Mouse (Mus musculus): ENCODE measurements around the gene Stab1.

Stab1 gene

DNA sequence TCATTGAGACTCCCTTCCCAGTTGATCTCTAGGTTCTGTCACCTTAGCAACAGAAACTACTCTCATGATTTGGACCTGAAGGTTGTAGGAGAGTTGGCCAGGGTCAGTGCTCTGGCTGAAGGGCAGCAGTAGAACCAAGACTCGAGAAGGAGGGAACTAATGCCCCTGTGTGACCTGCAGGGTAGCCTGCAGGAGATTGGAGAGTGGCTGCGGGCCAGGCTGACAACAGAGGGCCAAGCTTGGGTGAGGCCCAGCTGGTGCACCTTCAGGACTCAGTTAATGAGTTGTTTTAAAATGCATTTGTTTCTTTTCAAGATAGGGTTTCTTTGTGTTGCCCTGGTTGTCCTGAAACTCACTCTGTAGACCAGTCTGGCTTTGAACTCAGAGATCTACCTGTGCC is 3.4 kb downstream of the Stab1 start:
- peak; percentile 48 for DNase-seq (ENCODE audit: low read depth, low spot score)

GRCm38 (mm10) chr14:31164067-31164466 is 4.4 kb downstream of the Stab1 start:
- DNase-seq (ENCODE audit: low read depth, low spot score) = peak; percentile 88

DNA sequence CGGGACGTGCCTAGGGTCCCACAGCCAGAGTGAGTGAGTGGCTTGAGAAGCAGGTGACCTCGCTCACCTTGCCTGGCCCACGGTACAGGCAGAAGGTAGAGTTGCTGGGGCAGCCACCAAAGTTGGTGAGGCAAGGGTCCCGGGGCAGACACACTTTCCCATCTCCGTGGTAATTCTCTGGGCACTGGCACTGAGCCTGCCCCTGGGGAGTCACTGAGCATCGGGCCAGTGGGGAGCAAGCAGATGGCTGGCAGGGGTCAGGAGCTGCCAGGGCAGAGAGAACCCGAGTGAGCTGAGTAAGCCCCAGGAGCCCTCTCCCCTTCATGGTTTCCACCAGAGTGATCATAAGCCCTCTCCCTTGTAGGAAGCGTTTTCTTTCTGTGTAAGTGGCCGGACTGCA is 6.8 kb downstream of the Stab1 start:
- DNase-seq (ENCODE audit: low read depth, low spot score) = no peak

- DNase-seq (ENCODE audit: low read depth, low spot score) = no peak
Observed at GRCm38 (mm10) chr14:31161191-31161590, 7.2 kb downstream of the Stab1 start.

DNA sequence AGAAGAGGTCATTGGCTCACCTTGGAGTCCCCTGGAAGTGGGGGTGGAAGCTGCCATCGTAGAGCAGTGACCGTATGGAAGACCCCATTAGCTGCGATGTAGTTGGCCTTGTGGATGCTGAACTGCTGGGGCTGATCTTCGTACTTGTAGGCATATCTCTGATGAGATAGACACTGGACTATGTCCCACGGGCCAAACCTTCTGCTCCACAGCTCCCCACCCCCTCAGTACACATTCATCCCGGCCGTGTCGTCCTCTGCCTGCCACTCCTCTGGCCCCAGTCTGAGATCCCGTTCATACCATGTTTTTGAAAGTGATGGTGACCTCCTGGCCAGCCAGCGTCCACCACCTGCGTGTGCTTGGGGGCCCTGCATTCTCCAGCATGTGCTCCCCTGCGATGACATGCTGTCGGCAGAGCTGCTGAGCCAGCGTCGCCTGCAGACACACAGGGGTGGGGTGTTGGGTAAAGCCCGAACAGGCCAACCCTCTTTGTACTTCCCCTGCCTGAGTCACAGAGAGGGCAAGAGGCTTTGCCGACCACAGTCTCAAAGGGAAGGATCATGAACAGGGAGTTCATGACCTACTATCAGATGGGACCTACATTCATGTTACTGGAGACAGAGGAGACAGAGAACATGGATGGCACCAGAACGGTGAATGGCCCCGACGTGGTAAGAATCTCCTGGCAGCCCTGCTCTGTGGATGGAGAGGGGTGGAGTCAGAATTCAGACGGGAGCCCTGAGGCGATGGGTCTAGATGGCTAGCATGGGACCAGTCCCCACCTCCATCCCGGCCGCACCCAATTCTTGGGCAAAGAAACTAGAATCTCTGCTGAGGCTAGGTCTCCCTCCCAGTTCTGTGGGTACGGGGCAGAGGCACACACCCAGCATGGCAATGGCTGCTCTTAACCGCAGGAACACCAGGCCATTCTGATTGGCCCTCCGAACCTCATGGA is 8.0 kb downstream of the Stab1 start:
- no peak for DNase-seq (ENCODE audit: low read depth, low spot score)

DNA sequence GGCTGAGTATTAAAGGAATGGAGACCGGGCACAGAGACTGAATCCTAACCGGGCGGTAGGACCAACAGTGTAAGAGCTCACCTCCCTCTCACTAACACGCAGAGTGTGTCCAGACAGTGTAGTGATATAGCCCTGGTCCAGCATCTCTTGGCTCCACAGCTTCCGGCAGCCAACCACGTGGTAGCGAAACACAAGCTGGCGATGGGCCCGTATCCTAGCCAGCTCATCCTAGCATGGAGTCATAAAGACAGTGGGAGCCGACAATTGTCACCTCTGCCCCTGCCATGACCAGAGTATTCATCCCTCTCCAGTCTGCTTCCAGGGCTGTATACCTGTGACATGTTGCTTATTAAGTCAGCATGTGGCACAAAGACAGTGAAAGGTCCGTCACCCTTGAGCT is 22.7 kb downstream of the Stab1 start:
- DNase-seq (ENCODE audit: low read depth, low spot score) = no peak

- no peak for DNase-seq (ENCODE audit: low read depth, low spot score)
Observed at GRCm38 (mm10) chr14:31141011-31141410, 27.4 kb downstream of the Stab1 start.

- no peak for DNase-seq (ENCODE audit: low read depth, low spot score)
Observed at GRCm38 (mm10) chr14:31140141-31140540, 28.3 kb downstream of the Stab1 start.

GRCm38 (mm10) chr14:31139666-31140065 is 28.8 kb downstream of the Stab1 start:
- no peak for DNase-seq (ENCODE audit: low read depth, low spot score)

DNA sequence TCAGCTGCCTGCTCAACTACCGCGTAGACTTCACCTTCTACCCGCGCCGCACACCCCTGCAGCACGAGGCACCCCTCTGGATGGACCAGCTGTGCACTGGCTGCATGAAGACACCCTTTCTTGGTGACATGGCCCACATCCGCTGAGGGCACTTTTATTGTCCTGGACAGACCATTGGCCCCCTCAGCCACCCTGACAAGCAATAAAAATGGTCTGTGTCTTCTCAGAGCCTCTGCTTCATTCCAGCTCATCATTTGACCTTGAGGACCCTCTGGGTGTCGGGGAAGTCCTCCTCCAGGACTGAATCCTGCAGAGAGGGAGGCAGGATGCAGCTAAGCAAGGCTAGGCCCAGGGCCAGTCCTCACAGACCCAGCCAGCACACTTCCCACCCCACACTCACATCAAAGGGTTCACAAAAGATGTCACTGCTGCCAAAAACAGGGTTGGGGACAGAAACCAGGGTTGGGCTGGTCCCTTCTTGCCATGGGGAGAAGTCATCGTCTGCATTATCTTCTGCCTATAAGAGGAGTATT is 29.5 kb downstream of the Stab1 start:
- no peak for DNase-seq (ENCODE audit: low read depth, low spot score)

DNA sequence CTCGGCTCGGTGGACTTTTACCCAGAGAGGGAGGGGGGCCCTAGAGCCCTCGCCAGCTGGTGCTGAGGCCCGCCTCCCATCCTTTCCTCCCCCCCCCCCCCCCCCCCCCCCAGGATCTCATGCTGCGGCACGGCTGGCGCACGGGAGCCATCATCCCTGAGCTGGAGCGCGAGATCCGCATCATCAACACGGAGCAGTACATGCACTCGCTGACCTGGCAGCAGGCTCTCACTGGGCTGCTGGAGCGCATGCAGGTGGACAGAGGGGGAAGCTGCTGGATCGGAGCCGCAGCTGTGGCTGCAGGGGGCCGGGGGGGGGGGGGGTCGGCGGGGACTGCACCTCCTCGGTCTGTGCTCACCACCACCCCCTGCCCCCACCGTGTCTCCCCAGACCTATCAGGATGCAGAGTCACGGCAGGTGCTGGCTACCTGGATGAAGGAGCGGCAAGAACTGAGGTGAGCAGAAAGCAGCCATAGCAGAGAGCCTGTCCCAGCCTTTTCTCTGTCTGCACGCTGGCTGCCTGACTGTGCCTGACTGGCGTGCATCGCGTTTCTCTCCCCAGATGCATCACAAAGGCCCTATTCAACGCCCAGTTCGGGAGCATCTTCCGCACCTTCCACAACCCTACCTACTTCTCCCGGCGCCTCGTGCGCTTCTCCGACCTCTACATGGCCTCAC is 30.1 kb downstream of the Stab1 start:
- no peak for DNase-seq (ENCODE audit: low read depth, low spot score)

- no peak for DNase-seq (ENCODE audit: low read depth, low spot score)
Observed at GRCm38 (mm10) chr14:31137791-31138190, 30.6 kb downstream of the Stab1 start.

DNA sequence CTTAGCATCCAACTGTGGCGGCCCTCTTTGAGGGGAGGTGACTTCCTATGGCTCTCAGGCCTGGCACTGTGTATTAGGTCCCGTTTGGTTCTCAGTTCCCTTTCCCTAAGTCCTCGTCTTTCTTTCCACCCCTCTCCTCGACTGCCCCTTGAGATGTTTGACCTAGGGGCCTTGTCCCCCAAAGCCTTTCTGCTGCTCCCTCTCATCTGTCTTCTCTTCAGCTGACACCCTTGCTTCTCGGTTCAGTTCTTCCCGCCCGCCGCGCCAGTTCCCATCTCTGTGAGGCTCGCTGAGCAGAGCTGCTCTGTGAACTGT is 31.2 kb downstream of the Stab1 start:
- DNase-seq (ENCODE audit: low read depth, low spot score) = no peak

DNA sequence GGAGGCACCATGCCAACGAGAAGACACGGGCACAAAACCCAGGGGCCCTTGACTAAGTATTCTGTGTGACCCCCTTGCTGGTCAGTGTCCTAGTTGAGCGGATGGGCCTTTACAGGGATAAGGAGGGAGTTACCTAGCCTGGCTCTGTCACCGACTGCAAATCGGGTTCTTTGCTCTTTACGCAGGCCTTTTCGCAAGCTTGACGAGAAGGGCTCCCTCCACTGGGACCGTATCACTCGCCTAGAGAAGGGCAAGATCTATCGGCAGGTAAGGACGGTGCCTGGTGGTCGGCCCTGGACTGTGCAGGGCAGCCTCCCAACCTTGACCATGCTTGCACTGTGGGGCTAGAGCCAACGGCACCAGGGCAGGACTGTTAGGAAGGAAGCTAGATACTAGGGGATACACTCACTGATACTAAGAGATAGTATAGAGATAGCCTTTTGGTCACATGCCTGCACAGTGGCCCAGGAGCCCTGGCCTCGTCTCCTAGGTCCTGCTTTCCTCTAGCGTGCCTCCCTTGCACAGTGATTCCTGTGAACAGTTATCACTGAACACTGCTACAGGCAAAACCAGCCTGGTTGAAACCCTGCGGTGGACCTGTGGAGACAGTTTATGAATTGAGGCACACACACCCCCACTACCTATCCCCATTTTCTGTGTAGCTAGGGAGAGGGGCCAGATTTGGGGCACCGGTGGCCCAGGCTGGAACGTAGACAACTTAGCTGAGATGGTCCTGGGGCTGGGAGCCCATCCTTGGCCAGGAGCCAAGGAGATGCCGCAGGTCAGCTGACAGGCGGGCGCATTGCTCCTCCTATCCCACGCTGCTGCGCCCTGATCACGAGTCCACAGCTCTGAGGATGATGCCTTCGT is 31.8 kb downstream of the Stab1 start:
- DNase-seq (ENCODE audit: low read depth, low spot score) = no peak

DNA sequence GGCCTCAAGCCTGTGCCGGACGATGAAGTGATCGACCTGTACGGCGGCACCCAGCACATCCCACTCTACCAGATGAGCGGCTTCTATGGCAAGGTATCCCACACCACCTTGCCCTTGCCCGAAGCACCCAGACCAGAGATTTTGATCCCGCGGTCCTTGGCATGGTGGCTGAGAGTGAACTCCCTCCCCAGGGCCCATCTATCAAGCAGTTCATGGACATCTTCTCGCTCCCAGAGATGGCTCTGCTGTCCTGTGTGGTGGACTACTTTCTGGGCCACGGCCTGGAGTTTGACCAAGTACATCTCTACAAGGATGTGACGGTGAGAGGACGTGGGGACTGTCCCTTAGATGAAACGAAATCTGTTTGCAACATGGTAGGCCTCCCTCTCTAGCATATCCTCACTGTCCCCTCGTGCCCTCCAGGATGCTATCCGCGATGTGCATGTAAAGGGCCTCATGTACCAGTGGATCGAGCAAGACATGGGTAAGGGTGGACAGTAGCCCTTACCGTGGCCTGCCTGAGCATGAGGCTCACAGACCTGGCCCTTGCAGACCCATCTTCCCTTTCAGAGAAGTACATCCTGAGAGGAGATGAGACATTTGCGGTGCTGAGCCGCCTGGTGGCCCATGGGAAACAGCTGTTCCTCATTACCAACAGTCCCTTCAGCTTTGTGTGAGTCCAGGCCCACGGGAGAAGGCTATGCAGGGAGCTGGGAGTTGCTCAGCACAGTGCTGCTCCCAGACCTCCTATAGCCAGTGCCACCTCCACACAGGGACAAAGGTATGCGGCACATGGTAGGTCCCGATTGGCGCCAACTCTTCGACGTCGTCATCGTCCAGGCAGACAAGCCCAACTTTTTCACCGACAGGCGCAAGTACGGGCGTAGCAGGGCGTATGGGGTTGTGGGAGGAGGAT is 32.7 kb downstream of the Stab1 start:
- no peak for DNase-seq (ENCODE audit: low read depth, low spot score)

DNA sequence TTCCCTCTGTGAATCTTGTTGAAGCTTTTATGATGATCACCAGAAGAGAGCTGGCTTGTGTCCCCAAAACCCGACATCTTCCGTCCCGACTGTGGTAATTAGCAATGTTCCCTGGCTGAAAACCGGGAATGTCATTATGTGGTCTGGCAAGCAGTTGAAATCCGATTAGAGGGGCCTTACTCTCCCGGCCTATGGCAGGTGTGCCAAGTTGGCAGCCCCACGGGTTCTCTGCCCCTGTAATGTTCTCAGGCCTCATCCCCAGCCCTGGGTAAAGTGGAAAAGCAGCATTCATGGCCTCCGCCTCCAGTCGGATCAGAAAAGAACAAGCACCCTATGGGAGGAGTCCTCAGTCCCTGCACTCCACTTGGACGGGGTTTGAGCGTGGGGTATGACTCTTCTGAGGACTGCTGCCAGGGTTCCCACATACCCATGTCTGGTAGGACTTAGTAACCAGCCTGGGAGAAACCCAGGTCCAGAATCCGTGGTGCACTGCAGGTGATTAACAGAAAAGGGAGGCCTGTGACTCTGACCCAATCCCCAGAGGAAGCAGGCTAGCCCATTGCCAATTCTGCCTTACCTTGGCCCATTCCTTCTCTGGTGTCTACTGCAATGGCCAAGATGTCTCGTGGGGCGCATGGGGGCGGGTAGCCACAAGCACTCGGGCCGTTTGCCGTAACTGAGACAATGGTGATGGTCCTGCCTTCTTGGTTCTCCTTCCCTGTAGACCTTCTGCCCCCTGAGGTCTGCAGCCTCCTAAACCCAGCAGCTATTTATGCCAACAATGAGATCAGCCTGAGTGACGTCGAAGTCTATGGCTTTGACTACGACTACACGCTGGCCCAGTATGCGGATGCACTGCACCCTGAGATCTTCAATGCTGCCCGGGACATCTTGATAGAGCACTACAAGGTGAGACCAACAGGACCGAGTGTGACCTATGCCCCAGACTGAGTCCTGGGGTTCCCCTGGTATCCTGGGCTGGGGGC is 34.1 kb downstream of the Stab1 start:
- peak; percentile 27 for DNase-seq (ENCODE audit: low read depth, low spot score)

- DNase-seq (ENCODE audit: low read depth, low spot score) = peak; percentile 46
Observed at GRCm38 (mm10) chr14:31133023-31133665, 35.3 kb downstream of the Stab1 start.

DNA sequence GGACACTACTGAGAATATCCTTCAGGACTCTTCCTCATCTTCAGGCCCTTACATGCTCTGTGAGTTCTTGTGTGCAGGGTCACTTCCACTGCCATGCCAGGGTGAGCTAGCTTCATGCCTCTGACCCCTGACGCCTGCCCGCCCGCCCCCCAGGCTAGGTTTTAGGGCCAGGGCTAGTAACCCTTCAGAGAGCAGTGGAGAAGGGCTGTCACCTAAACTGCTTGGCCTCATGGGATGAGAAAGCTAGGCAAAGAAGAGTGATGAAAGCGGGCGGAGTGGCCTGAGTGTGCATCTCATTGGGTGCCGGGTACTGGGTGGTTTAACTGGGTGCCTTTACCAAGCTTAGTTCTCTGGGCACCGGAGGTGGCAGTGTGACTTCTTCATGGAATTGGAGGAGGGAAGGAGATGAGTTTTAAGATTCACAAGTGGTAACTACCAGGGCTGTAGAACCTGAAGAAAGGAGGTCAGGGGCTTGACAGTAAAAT is 35.9 kb downstream of the Stab1 start:
- DNase-seq (ENCODE audit: low read depth, low spot score) = no peak

- DNase-seq (ENCODE audit: low read depth, low spot score) = no peak
Observed at GRCm38 (mm10) chr14:31132031-31132430, 36.4 kb downstream of the Stab1 start.
